Mouse (Mus musculus) kidney, adult 2 months (tissue): ENCODE data around the gene Caln1.

ENCODE experiments used
- CTCF ChIP-seq: fragments of 200-500 bp; conservative IDR thresholded peaks from 2 replicates; pipeline ENCODE4 v1.5.1; 2011; ENCODE audit warnings: low read depth, mild to moderate bottlenecking, control low read depth, low read length, moderate library complexity, mixed read lengths; ENCODE audit not compliant: insufficient read depth, insufficient read length
- POLR2A ChIP-seq: fragments of 200-500 bp; IDR thresholded peaks from one replicate; pipeline ENCODE4 v1.6.1; 2011; ENCODE audit warnings: low read depth, low read length, control low read depth

GRCm38 (mm10) chr5:130673092-130673491 is 303.8 kb downstream of the Caln1 start:
- no peak for TF ChIP-seq CTCF
- TF ChIP-seq POLR2A: no peak
